In the genomic region with DNA sequence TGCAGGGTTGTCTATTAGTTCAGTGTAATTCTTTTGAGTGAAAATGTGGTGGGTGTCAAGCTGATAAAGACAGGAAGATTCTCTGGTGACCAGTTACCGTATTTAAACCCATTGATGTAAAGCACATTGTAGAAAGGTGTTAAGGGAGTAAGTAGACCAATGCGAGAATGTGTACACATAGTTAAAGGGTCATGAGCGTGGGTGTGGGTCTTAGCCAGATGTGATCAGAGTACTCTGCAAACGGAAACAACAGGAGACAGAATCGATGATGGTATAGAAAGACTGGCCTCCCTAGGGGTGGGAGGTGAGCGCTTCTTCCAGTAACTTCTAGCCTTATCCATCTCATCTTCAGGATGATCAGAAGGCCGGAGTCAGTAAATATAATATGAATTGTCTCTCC, we compare ENCODE assay signal across 7 mouse cellular contexts. TPM values are rescaled to one million over a fixed set of nuclear protein-coding genes. Genes with fewer than 3 reads are reported as not detected.
"Had no signal": no experiment of that assay in that cellular context is flagged by ENCODE, and none has a peak within 500 bp of the region (broad histone marks: within the 10 kb centered on the region; RNA-seq: fewer than 3 reads in every experiment).

No protein-coding gene starts in this region.

- H3K9ac ChIP-seq: kidney, embryonic 15.5 days; midbrain, embryonic 12.5 days had no signal

- H3K9me3 ChIP-seq: kidney, embryonic 15.5 days; limb, embryonic 10.5 days; midbrain, embryonic 12.5 days had no signal

- H3K27me3 ChIP-seq: kidney, embryonic 15.5 days; midbrain, embryonic 12.5 days had no signal

- H3K27ac ChIP-seq: kidney, embryonic 15.5 days; limb, embryonic 10.5 days; midbrain, embryonic 12.5 days had no signal

- H3K4me3 ChIP-seq: kidney, embryonic 15.5 days; limb, embryonic 10.5 days; midbrain, embryonic 12.5 days had no signal

- DNase-seq: lung, adult 18-20 months; thymus, postnatal 36 days had no signal

- H3K36me3 ChIP-seq: kidney, embryonic 15.5 days; limb, embryonic 10.5 days; midbrain, embryonic 12.5 days had no signal

- H3K4me2 ChIP-seq: kidney, embryonic 15.5 days; midbrain, embryonic 12.5 days had no signal

- H3K4me1 ChIP-seq: kidney, embryonic 15.5 days; limb, embryonic 10.5 days; midbrain, embryonic 12.5 days had no signal

RNA-seq across cellular contexts. Expression of gene Dpt, which starts 8.2 kb away (rescaled TPM):
- total RNA-seq: megakaryocyte-erythroid progenitor cell, adult 5-6 weeks had no signal
- polyA plus RNA-seq: midbrain, embryonic 12.5 days; neural tube, embryonic 14.5 days had no signal
